Mouse (Mus musculus): ENCODE measurements around the gene Foxj3. TPM values are rescaled to one million over a fixed set of nuclear protein-coding genes. Genes with fewer than 3 reads are reported as not detected.

Foxj3 gene
- polyA plus RNA-seq, 1 experiment = 9.3 TPM

DNA sequence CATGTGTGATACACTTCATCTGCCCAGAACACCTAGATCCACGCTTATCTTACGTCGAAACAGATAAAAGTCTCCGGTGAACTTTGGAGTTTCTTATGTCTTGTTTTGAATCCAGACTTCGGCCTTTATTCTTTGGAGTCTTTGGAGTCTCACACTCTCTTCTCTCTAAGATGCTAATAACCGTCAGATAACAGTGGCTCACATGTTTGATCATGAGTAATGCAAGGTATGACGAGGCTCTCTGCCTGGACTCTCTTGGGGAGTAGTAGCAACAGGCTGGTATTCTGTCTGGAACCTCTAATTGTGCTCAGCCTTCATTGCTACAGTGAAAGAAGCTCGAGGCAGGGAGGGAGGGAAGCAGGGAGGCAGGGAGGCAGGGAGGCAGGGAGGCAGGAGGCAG is 123.2 kb downstream of the Foxj3 start:
- Histone ChIP-seq H3ac (ENCODE audit: control insufficient read depth, insufficient read length, low read depth) (no peak overlapping the region), H3K79me2 (ENCODE audit: control insufficient read depth, insufficient read depth) (no peaks in the 10 kb centered on the region), H3K79me3 (ENCODE audit: low read depth) (no peaks in the 10 kb centered on the region), H3K27me3 (ENCODE audit: control insufficient read depth, insufficient read depth, insufficient read length) (no peaks in the 10 kb centered on the region), H3K36me3 (ENCODE audit: control insufficient read depth, insufficient read depth) (no peaks in the 10 kb centered on the region), H3K4me3 (ENCODE audit: insufficient read depth, poor library complexity, severe bottlenecking) (no peak overlapping the region)
- TF ChIP-seq FOSL1 (IDR thresholded peaks at IDR 0.05; ENCODE audit: insufficient read depth, low read length, poor library complexity, severe bottlenecking) (no peak), MAX (IDR thresholded peaks at IDR 0.05) (no peak), CTCF (IDR thresholded peaks at IDR 0.05; ENCODE audit: control insufficient read depth, insufficient read depth, insufficient read length) (no peak), USF1 (IDR thresholded peaks at IDR 0.05; ENCODE audit: low read depth) (no peak), MYOG (IDR thresholded peaks at IDR 0.05; ENCODE audit: control insufficient read depth, extremely low read depth, insufficient read length) (no peak), CEBPB (IDR thresholded peaks at IDR 0.05; ENCODE audit: low read depth) (no peak), MYOD1 (IDR thresholded peaks at IDR 0.05; ENCODE audit: control insufficient read depth, insufficient read length, low read depth) (no peak)

GRCm38 (mm10) chr4:119662151-119662550 is 125.3 kb downstream of the Foxj3 start:
- Histone ChIP-seq H3K36me3 (ENCODE audit: control insufficient read depth, insufficient read depth) (no peaks in the 10 kb centered on the region), H3K79me2 (ENCODE audit: control insufficient read depth, insufficient read depth) (no peaks in the 10 kb centered on the region), H3ac (ENCODE audit: control insufficient read depth, insufficient read length, low read depth) (no peak overlapping the region), H3K27me3 (ENCODE audit: control insufficient read depth, insufficient read depth, insufficient read length) (no peaks in the 10 kb centered on the region), H3K4me3 (ENCODE audit: insufficient read depth, poor library complexity, severe bottlenecking) (no peak overlapping the region), H3K79me3 (ENCODE audit: low read depth) (no peaks in the 10 kb centered on the region)
- no peak for TF ChIP-seq CTCF (IDR thresholded peaks at IDR 0.05; ENCODE audit: control insufficient read depth, insufficient read depth, insufficient read length)
- no peak for TF ChIP-seq USF1 (IDR thresholded peaks at IDR 0.05; ENCODE audit: low read depth)
- TF ChIP-seq FOSL1 (IDR thresholded peaks at IDR 0.05; ENCODE audit: insufficient read depth, low read length, poor library complexity, severe bottlenecking) = no peak
- TF ChIP-seq MYOG (IDR thresholded peaks at IDR 0.05; ENCODE audit: control insufficient read depth, extremely low read depth, insufficient read length) = no peak
- no peak for TF ChIP-seq MYOD1 (IDR thresholded peaks at IDR 0.05; ENCODE audit: control insufficient read depth, insufficient read length, low read depth)
- TF ChIP-seq CEBPB (IDR thresholded peaks at IDR 0.05; ENCODE audit: low read depth) = no peak

DNA sequence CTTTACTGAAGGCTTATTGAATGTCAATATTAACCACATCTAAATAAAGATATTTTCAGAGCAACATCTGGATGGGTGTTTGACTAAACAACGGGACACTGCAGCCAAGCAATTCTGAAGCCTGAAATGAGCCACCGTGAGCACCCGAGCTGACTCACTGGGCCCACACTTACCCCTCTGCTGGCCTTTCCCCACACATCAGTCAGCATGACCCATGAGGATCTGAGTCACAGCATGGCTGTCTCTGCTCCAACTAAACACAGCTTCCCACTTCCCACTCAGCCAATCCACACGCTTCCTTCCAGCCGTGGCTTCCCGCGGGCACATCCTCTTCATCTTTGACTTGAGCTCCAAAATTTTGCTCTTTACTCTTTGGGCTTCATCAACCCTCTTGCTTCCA is 126.2 kb downstream of the Foxj3 start:
- Histone ChIP-seq H3K79me3 (ENCODE audit: low read depth) (no peaks in the 10 kb centered on the region), H3K27me3 (ENCODE audit: control insufficient read depth, insufficient read depth, insufficient read length) (no peaks in the 10 kb centered on the region), H3K79me2 (ENCODE audit: control insufficient read depth, insufficient read depth) (no peaks in the 10 kb centered on the region), H3K4me3 (ENCODE audit: insufficient read depth, poor library complexity, severe bottlenecking) (no peak overlapping the region), H3ac (ENCODE audit: control insufficient read depth, insufficient read length, low read depth) (no peak overlapping the region), H3K36me3 (ENCODE audit: control insufficient read depth, insufficient read depth) (no peaks in the 10 kb centered on the region)
- TF ChIP-seq MYOD1 (IDR thresholded peaks at IDR 0.05; ENCODE audit: control insufficient read depth, insufficient read length, low read depth) (peak; percentile 23), MAX (IDR thresholded peaks at IDR 0.05) (peak; percentile 85), FOSL1 (IDR thresholded peaks at IDR 0.05; ENCODE audit: insufficient read depth, low read length, poor library complexity, severe bottlenecking) (peak; percentile 59), CEBPB (IDR thresholded peaks at IDR 0.05; ENCODE audit: low read depth) (no peak), CTCF (IDR thresholded peaks at IDR 0.05; ENCODE audit: control insufficient read depth, insufficient read depth, insufficient read length) (no peak)

GRCm38 (mm10) chr4:119663409-119664095 is 126.7 kb downstream of the Foxj3 start:
- Histone ChIP-seq H3K79me2 (ENCODE audit: control insufficient read depth, insufficient read depth) (no peaks in the 10 kb centered on the region), H3K27me3 (ENCODE audit: control insufficient read depth, insufficient read depth, insufficient read length) (no peaks in the 10 kb centered on the region), H3ac (ENCODE audit: control insufficient read depth, insufficient read length, low read depth) (no peak overlapping the region), H3K79me3 (ENCODE audit: low read depth) (no peaks in the 10 kb centered on the region), H3K4me3 (ENCODE audit: insufficient read depth, poor library complexity, severe bottlenecking) (no peak overlapping the region), H3K36me3 (ENCODE audit: control insufficient read depth, insufficient read depth) (no peaks in the 10 kb centered on the region)
- no peak for TF ChIP-seq FOSL1 (IDR thresholded peaks at IDR 0.05; ENCODE audit: insufficient read depth, low read length, poor library complexity, severe bottlenecking)
- TF ChIP-seq CEBPB (IDR thresholded peaks at IDR 0.05; ENCODE audit: low read depth) = no peak
- no peak for TF ChIP-seq CTCF (IDR thresholded peaks at IDR 0.05; ENCODE audit: control insufficient read depth, insufficient read depth, insufficient read length)
- TF ChIP-seq MYOD1 (IDR thresholded peaks at IDR 0.05; ENCODE audit: control insufficient read depth, insufficient read length, low read depth) = no peak
- TF ChIP-seq USF1 (IDR thresholded peaks at IDR 0.05; ENCODE audit: low read depth) = no peak
- TF ChIP-seq MYOG (IDR thresholded peaks at IDR 0.05; ENCODE audit: control insufficient read depth, extremely low read depth, insufficient read length) = no peak
- no peak for TF ChIP-seq MAX (IDR thresholded peaks at IDR 0.05)

DNA sequence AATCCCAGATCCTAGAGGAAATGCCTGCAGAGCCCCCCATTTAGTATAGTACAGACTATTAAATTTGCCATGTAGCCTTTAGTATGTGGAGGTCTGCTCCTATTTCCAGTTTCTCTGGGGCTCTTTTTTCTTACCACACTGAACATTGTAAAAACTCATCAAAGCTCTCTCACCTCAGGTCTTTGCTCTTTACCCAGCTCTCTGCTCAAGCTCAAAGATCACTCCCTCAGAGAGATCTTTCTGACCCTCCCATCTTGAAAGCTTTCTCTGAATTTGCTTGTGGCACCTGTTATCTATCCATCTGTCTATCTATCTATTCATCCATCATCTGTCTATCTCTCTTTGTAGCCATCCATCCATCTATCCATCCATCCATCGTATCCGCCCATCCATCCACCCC is 128.4 kb downstream of the Foxj3 start:
- no peaks in the 10 kb centered on the region for H3K36me3 ChIP-seq (ENCODE audit: control insufficient read depth, insufficient read depth)
- no peak for TF ChIP-seq CTCF (IDR thresholded peaks at IDR 0.05; ENCODE audit: control insufficient read depth, insufficient read depth, insufficient read length)
- TF ChIP-seq MYOG (IDR thresholded peaks at IDR 0.05; ENCODE audit: control insufficient read depth, extremely low read depth, insufficient read length) = no peak
- no peak for TF ChIP-seq MAX (IDR thresholded peaks at IDR 0.05)
- no peak for TF ChIP-seq USF1 (IDR thresholded peaks at IDR 0.05; ENCODE audit: low read depth)
- TF ChIP-seq FOSL1 (IDR thresholded peaks at IDR 0.05; ENCODE audit: insufficient read depth, low read length, poor library complexity, severe bottlenecking) = no peak
- no peak for TF ChIP-seq CEBPB (IDR thresholded peaks at IDR 0.05; ENCODE audit: low read depth)
- no peak for TF ChIP-seq MYOD1 (IDR thresholded peaks at IDR 0.05; ENCODE audit: control insufficient read depth, insufficient read length, low read depth)
- no peaks in the 10 kb centered on the region for H3K79me2 ChIP-seq (ENCODE audit: control insufficient read depth, insufficient read depth)
- H3K27me3 ChIP-seq (ENCODE audit: control insufficient read depth, insufficient read depth, insufficient read length) = peaks cover 10% of the 10 kb centered on the region
- no peaks in the 10 kb centered on the region for H3K79me3 ChIP-seq (ENCODE audit: low read depth)
- H3K4me3 ChIP-seq (ENCODE audit: insufficient read depth, poor library complexity, severe bottlenecking) = no peak overlapping the region
- no peak overlapping the region for H3ac ChIP-seq (ENCODE audit: control insufficient read depth, insufficient read length, low read depth)

Data from C2C12 (cell line).